Mouse (Mus musculus): ENCODE measurements at regions not wholly inside any gene's neighbourhood (a gene's known extent, or its start where the extent isn't known, plus 50 kb on each side); places are given as distances from the start of the nearest gene placed in this dataset.

GRCm38 (mm10) chr1:91716836-91717235, 84.4 kb upstream of the Twist2 start:
- Histone ChIP-seq H3K27me3 (replicated peaks) (peaks cover 48% of the 10 kb centered on the region), H3K36me3 (replicated peaks in 1 of 2; ENCODE audit: control insufficient read depth in 1 of 2, insufficient read depth in 1 of 2, low read length in 1 of 2) (no peaks in the 10 kb centered on the region), H3K9me3 (replicated peaks; ENCODE audit: low read length) (no peaks in the 10 kb centered on the region), H3K79me2 (replicated peaks; ENCODE audit: control insufficient read depth, extremely low read depth, insufficient read depth, poor library complexity, severe bottlenecking) (no peaks in the 10 kb centered on the region), H3K4me2 (ENCODE audit: insufficient read depth, low read depth, poor library complexity, severe bottlenecking) (no peak overlapping the region), H3K27ac (ENCODE audit: insufficient read depth, low read depth) (no peak overlapping the region), H3K4me3 (replicated peaks in 1 of 3; ENCODE audit: low read depth in 2 of 3, low read length in 2 of 3, poor library complexity in 1 of 3) (no peak overlapping the region), H3K9ac (ENCODE audit: insufficient read depth, low read depth) (no peak overlapping the region), H3K4me1 (ENCODE audit: control insufficient read depth in 1 of 2, insufficient read depth in 2 of 2) (no peaks in the 10 kb centered on the region)
- no peak for DNase-seq (ENCODE audit: extremely low read depth)
- dilution Hi-C loops (cut with MboI; ENCODE audit: extremely low pct_ligation_motif_present, extremely low pct_unique_long_range_greater_than_20kb, low sequenced_read_pairs), result no loop called here
- no peak for TF ChIP-seq CHD1 (IDR thresholded peaks at IDR 0.05; ENCODE audit: low read depth, low read length)
- no peak for TF ChIP-seq POLR2AphosphoS2 (IDR thresholded peaks at IDR 0.05; ENCODE audit: low read depth, low read length)
- no peak for TF ChIP-seq JUND (conservative IDR thresholded peaks at IDR 0.05; ENCODE audit: low read depth, low read length)
- no peak for TF ChIP-seq CHD2 (IDR thresholded peaks at IDR 0.05; ENCODE audit: low read length)
- in situ Hi-C loops (cut with MboI; ENCODE audit: low pct_ligation_motif_present, low pct_unique_long_range_greater_than_20kb, low sequenced_read_pairs), result no loop called here

DNA sequence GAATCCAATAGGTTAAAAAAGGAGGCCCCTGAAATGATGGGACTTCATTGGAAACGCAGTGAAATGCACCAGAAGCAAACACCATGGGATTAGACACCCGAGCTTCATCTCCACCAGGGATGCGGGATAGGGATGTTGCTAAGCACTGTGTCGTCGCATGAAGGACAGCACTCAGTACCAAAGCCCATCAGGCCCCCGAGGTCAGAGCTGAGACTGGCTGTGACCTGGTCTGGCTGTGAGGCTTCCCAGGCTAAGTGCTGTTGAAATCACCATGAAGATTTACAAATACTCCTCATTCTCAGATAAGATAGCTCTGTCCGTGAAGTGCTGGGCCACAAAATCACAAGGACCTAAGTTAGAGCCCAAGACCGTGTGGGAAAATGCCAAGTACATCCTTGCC, 83.3 kb upstream of the Twist2 start:
- Histone ChIP-seq H3K27ac (ENCODE audit: insufficient read depth, low read depth) (no peak overlapping the region), H3K4me3 (replicated peaks in 1 of 3; ENCODE audit: low read depth in 2 of 3, low read length in 2 of 3, poor library complexity in 1 of 3) (no peak overlapping the region), H3K9ac (ENCODE audit: insufficient read depth, low read depth) (no peak overlapping the region), H3K4me1 (ENCODE audit: control insufficient read depth in 1 of 2, insufficient read depth in 2 of 2) (no peaks in the 10 kb centered on the region), H3K36me3 (replicated peaks in 1 of 2; ENCODE audit: control insufficient read depth in 1 of 2, insufficient read depth in 1 of 2, low read length in 1 of 2) (no peaks in the 10 kb centered on the region), H3K4me2 (ENCODE audit: insufficient read depth, low read depth, poor library complexity, severe bottlenecking) (no peak overlapping the region), H3K79me2 (replicated peaks; ENCODE audit: control insufficient read depth, extremely low read depth, insufficient read depth, poor library complexity, severe bottlenecking) (no peaks in the 10 kb centered on the region), H3K9me3 (replicated peaks; ENCODE audit: low read length) (no peaks in the 10 kb centered on the region), H3K27me3 (replicated peaks) (peaks cover 46% of the 10 kb centered on the region)
- no peak for TF ChIP-seq NRF1 (IDR thresholded peaks at IDR 0.05; ENCODE audit: low read depth, low read length)
- TF ChIP-seq HCFC1 (IDR thresholded peaks at IDR 0.05; ENCODE audit: low read depth, low read length), result no peak
- no peak for TF ChIP-seq GABPA (IDR thresholded peaks at IDR 0.05; ENCODE audit: insufficient replicate concordance, low read depth, low read length)
- TF ChIP-seq ELF1 (IDR thresholded peaks at IDR 0.05; ENCODE audit: low read depth, low read length), result no peak
- no peak for TF ChIP-seq UBTF (IDR thresholded peaks at IDR 0.05; ENCODE audit: low read depth, low read length)
- TF ChIP-seq TBP (conservative IDR thresholded peaks at IDR 0.05; ENCODE audit: low read depth, low read length), result no peak
- no peak for TF ChIP-seq SIN3A (IDR thresholded peaks at IDR 0.05; ENCODE audit: low read length)
- no peak for TF ChIP-seq E2F4 (IDR thresholded peaks at IDR 0.05; ENCODE audit: insufficient replicate concordance, low read depth, low read length)
- TF ChIP-seq SMC3 (IDR thresholded peaks at IDR 0.05; ENCODE audit: low read depth, low read length), result no peak
- TF ChIP-seq ZKSCAN1 (IDR thresholded peaks at IDR 0.05; ENCODE audit: borderline replicate concordance, low read depth, low read length), result no peak
- no peak for TF ChIP-seq EP300 (IDR thresholded peaks at IDR 0.05; ENCODE audit: low read length)
- no peak for TF ChIP-seq POLR2A (IDR thresholded peaks at IDR 0.05; ENCODE audit: low read depth, low read length)
- dilution Hi-C loops (cut with MboI; ENCODE audit: extremely low pct_ligation_motif_present, extremely low pct_unique_long_range_greater_than_20kb, low sequenced_read_pairs), result no loop called here
- DNase-seq (ENCODE audit: extremely low read depth), result no peak
- in situ Hi-C loops (cut with MboI; ENCODE audit: low pct_ligation_motif_present, low pct_unique_long_range_greater_than_20kb, low sequenced_read_pairs), result no loop called here

DNA sequence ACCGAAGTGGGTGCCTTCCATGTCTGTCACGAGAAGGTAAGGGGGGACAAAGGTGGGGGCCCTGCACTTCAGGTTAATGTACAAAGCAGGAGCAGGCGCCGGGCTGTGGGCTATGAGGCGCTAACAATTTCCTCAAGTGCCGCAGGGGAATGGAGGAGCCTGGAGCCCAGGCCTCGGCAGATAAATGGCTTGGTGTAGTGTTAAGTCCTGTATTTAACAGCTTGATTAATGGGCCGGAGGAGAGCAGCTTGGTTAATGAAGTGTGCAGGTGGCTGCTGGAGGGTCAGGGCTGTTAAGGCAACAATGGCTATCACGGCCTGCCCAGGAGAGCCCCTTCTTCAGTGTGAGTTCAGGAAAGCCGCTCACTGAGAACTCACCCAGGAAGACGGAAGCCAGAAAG, 72.0 kb upstream of the Twist2 start:
- no peaks in the 10 kb centered on the region for H3K9me3 ChIP-seq (replicated peaks; ENCODE audit: low read length)
- no peak overlapping the region for H3K27ac ChIP-seq (ENCODE audit: insufficient read depth, low read depth)
- H3K4me2 ChIP-seq (ENCODE audit: insufficient read depth, low read depth, poor library complexity, severe bottlenecking), result no peak overlapping the region
- dilution Hi-C loops (cut with MboI; ENCODE audit: extremely low pct_ligation_motif_present, extremely low pct_unique_long_range_greater_than_20kb, low sequenced_read_pairs) (no loop called here), in situ Hi-C loops (cut with MboI; ENCODE audit: low pct_ligation_motif_present, low pct_unique_long_range_greater_than_20kb, low sequenced_read_pairs) (no loop called here)
- peaks cover 0 to 2% of the 10 kb centered on the region in 2 experiments; a peak in 1 of 4 replicates for H3K4me1 ChIP-seq (ENCODE audit: control insufficient read depth in 1 of 2, insufficient read depth in 2 of 2)
- H3K9ac ChIP-seq (ENCODE audit: insufficient read depth, low read depth), result no peak overlapping the region
- no peaks in the 10 kb centered on the region for H3K36me3 ChIP-seq (replicated peaks in 1 of 2; ENCODE audit: control insufficient read depth in 1 of 2, insufficient read depth in 1 of 2, low read length in 1 of 2)
- H3K27me3 ChIP-seq (replicated peaks), result peaks cover 82% of the 10 kb centered on the region
- no peaks in the 10 kb centered on the region for H3K79me2 ChIP-seq (replicated peaks; ENCODE audit: control insufficient read depth, extremely low read depth, insufficient read depth, poor library complexity, severe bottlenecking)
- no peak overlapping the region for H3K4me3 ChIP-seq (replicated peaks in 1 of 3; ENCODE audit: low read depth in 2 of 3, low read length in 2 of 3, poor library complexity in 1 of 3)
- DNase-seq (ENCODE audit: extremely low read depth), result no peak
- TF ChIP-seq ZMIZ1 (IDR thresholded peaks at IDR 0.05; ENCODE audit: low read depth, low read length) (no peak), MAX (IDR thresholded peaks at IDR 0.05; ENCODE audit: low read length) (no peak), TBP (conservative IDR thresholded peaks at IDR 0.05; ENCODE audit: low read depth, low read length) (no peak), USF1 (IDR thresholded peaks at IDR 0.05; ENCODE audit: low read depth, low read length) (no peak), JUN (IDR thresholded peaks at IDR 0.05; ENCODE audit: insufficient read depth, low read depth, low read length) (no peak), SIN3A (IDR thresholded peaks at IDR 0.05; ENCODE audit: low read length) (no peak), MEF2A (IDR thresholded peaks at IDR 0.05; ENCODE audit: borderline replicate concordance, low read depth, low read length) (no peak), ZKSCAN1 (IDR thresholded peaks at IDR 0.05; ENCODE audit: borderline replicate concordance, low read depth, low read length) (no peak), MAFK (IDR thresholded peaks at IDR 0.05; ENCODE audit: insufficient replicate concordance, low read length) (no peak), SMC3 (IDR thresholded peaks at IDR 0.05; ENCODE audit: low read depth, low read length) (no peak), NELFE (IDR thresholded peaks at IDR 0.05; ENCODE audit: low read depth, low read length) (no peak), RCOR1 (conservative IDR thresholded peaks at IDR 0.05; ENCODE audit: low read depth, low read length) (no peak), JUND (conservative IDR thresholded peaks at IDR 0.05; ENCODE audit: low read depth, low read length) (no peak), ETS1 (conservative IDR thresholded peaks at IDR 0.05; ENCODE audit: low read depth, low read length) (no peak), KAT2A (IDR thresholded peaks at IDR 0.05; ENCODE audit: insufficient replicate concordance, low read length) (no peak), USF2 (conservative IDR thresholded peaks at IDR 0.05; ENCODE audit: low read depth, low read length) (no peak)

Data from CH12.LX (cell line).